Mouse (Mus musculus): ENCODE measurements around the gene Rce1. TPM values are rescaled to one million over a fixed set of nuclear protein-coding genes. Genes with fewer than 3 reads are reported as not detected.
"Not testable (repeated sequence)": the region's sequence is repeated elsewhere in the genome, so short reads cannot be mapped to it uniquely, and the experiment has no call there.

Gene Rce1
- polyA plus RNA-seq, 1 experiment from 2014 or later: 66.8 TPM

DNA sequence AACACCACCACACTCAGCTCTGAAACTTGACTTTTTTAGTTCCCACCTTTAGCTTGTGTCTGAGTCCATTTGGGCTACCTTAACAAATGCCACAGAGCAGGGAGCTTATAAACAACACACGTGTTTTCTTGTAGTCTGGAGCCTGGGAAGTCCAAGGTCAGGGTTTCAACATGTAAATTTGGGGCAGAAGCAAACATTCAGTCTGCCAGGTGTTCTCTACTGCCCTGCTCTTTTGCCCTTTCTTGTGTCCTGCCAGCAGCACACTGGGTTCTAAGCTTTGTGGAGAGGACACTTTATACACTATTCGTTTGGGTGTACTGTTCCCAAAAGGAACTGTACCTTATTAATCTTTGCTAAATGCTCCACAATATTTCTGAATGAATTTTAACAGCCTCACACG lies 37.0 kb downstream of the Rce1 start:
- no peak for ATAC-seq (ENCODE audit: insufficient read depth, low FRiP score, low read depth)
- Histone ChIP-seq H3K9ac (no peak overlapping the region), H3K9me3 (no peaks in the 10 kb centered on the region), H3K4me1 (no peaks in the 10 kb centered on the region), H3K27me3 (replicated peaks) (no peaks in the 10 kb centered on the region), H3K4me3 (replicated peaks) (no peak overlapping the region), H3K36me3 (no peaks in the 10 kb centered on the region), H3K4me2 (no peak overlapping the region), H3K27ac (no peak overlapping the region)
- 63% methylated on average over 3 of the region's 3 CpGs for WGBS

DNA sequence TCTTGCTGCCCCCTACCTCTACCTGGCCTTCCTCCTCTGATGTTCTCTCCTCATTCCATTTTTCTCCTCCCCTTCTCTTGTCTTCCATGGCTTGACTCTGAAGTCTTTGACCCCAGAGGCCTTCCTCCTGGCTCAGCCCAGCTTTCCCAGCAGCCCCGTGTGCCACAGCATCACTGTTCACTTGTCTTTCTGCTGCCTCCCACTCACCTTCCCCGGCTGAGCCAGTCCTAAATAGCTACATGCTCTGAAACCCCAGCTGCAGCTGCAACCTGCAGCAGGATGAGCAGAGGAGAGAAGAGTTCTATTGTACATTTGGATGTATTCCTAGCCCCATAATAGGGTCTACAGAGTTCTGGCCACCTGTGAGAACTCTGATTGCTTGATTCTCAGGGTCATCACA lies 38.0 kb downstream of the Rce1 start:
- H3K4me3 ChIP-seq (replicated peaks): no peak overlapping the region
- 69% methylated on average over 2 of the region's 2 CpGs for WGBS
- H3K9me3 ChIP-seq: no peaks in the 10 kb centered on the region
- no peak for ATAC-seq (ENCODE audit: insufficient read depth, low FRiP score, low read depth)
- no peaks in the 10 kb centered on the region for H3K36me3 ChIP-seq
- no peak overlapping the region for H3K4me2 ChIP-seq
- H3K9ac ChIP-seq: no peak overlapping the region
- no peaks in the 10 kb centered on the region for H3K27me3 ChIP-seq (replicated peaks)
- no peak overlapping the region for H3K27ac ChIP-seq
- H3K4me1 ChIP-seq: no peaks in the 10 kb centered on the region

- not testable (repeated sequence) for H3K4me2 ChIP-seq; H3K4me1 ChIP-seq; H3K27me3 ChIP-seq (replicated peaks); H3K9me3 ChIP-seq; H3K9ac ChIP-seq; H3K4me3 ChIP-seq (replicated peaks); H3K27ac ChIP-seq; ATAC-seq (ENCODE audit: insufficient read depth, low FRiP score, low read depth); H3K36me3 ChIP-seq
Observed at GRCm38 (mm10) chr19:4586783-4587182, 38.7 kb downstream of the Rce1 start.

DNA sequence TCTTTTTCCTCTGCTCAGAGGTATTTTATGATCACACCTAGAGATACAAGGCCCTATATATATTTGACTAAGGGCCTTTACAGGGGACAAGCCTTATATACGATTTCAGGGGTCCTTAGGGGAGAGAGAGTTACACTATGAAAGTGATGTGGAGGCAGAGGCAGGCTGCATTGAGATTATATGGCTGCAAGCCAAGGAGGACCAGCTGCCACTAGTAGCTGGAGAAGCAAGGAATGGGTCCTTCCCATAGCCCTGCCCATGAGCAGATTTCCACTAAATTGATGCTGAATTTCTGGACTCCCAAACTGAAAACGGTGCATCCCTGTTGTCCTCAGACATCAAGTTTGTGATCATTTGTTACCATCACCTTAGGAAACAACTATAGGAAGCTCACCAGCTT lies 41.6 kb downstream of the Rce1 start:
- no peaks in the 10 kb centered on the region for H3K27me3 ChIP-seq (replicated peaks)
- no peaks in the 10 kb centered on the region for H3K4me1 ChIP-seq
- no peak for ATAC-seq (ENCODE audit: insufficient read depth, low FRiP score, low read depth)
- H3K4me3 ChIP-seq (replicated peaks): no peak overlapping the region
- no peak overlapping the region for H3K27ac ChIP-seq
- 54% methylated on average over 2 of the region's 2 CpGs for WGBS
- no peaks in the 10 kb centered on the region for H3K36me3 ChIP-seq
- H3K9me3 ChIP-seq: no peaks in the 10 kb centered on the region
- no peak overlapping the region for H3K4me2 ChIP-seq
- H3K9ac ChIP-seq: no peak overlapping the region

GRCm38 (mm10) chr19:4579296-4579695 lies 46.1 kb downstream of the Rce1 start:
- Histone ChIP-seq H3K36me3 (no peaks in the 10 kb centered on the region), H3K4me1 (no peaks in the 10 kb centered on the region), H3K4me3 (replicated peaks) (no peak overlapping the region), H3K27me3 (replicated peaks) (no peaks in the 10 kb centered on the region), H3K9ac (no peak overlapping the region), H3K9me3 (no peaks in the 10 kb centered on the region), H3K4me2 (no peak overlapping the region), H3K27ac (no peak overlapping the region)
- WGBS: 44% methylated on average over 5 of the region's 5 CpGs
- no peak for ATAC-seq (ENCODE audit: insufficient read depth, low FRiP score, low read depth)

DNA sequence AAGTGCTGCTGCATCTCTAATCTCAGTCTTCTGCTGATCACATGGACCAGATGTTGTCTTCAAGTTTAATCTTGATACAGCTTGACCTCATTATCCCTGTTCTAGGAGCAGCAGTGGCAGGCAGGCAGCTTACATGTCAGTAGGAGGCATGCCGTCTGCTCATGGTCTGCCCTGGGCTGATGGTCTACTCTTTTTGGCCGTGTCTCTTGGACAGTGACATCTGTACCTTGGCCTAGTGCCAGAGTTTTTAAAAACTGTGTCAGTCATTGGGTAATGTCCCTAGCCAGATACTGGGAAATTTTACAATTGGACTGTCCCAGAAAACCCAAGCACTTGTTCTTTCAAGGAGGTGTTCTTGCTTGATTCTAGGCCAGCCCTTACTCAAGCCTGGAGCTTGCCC lies 46.6 kb downstream of the Rce1 start:
- H3K27me3 ChIP-seq (replicated peaks): no peaks in the 10 kb centered on the region
- H3K4me1 ChIP-seq: no peaks in the 10 kb centered on the region
- ATAC-seq (ENCODE audit: insufficient read depth, low FRiP score, low read depth): no peak
- 62% methylated on average over 2 of the region's 2 CpGs for WGBS
- no peaks in the 10 kb centered on the region for H3K9me3 ChIP-seq
- H3K4me3 ChIP-seq (replicated peaks): no peak overlapping the region
- H3K36me3 ChIP-seq: no peaks in the 10 kb centered on the region
- no peak overlapping the region for H3K27ac ChIP-seq
- no peak overlapping the region for H3K4me2 ChIP-seq
- no peak overlapping the region for H3K9ac ChIP-seq

- no peak overlapping the region for H3K4me3 ChIP-seq (replicated peaks)
- no peaks in the 10 kb centered on the region for H3K36me3 ChIP-seq
- H3K4me1 ChIP-seq: no peaks in the 10 kb centered on the region
- WGBS: 80% methylated on average over 1 of the region's 1 CpGs
- no peak overlapping the region for H3K9ac ChIP-seq
- no peak overlapping the region for H3K4me2 ChIP-seq
- H3K27me3 ChIP-seq (replicated peaks): no peaks in the 10 kb centered on the region
- no peak for ATAC-seq (ENCODE audit: insufficient read depth, low FRiP score, low read depth)
- no peaks in the 10 kb centered on the region for H3K9me3 ChIP-seq
- H3K27ac ChIP-seq: no peak overlapping the region
Observed at GRCm38 (mm10) chr19:4573241-4573640, 52.2 kb downstream of the Rce1 start.

Small RNAs within 50 kb of the gene (microRNA-seq; reads per million reads assigned to microRNA genes)
- gene Mir6986: 0.97 reads per million

Other genes with a start within 250 kb of the Rce1 start
- 37.2 and 44.7 TPM in 2 replicates for gene Kdm2a, start 227.4 kb downstream of the Rce1 start, polyA plus RNA-seq (2015; fragmentation: Nextera tagmentation; extraction: Ambion mirVana)
- 24.1 and 32.0 TPM in 2 replicates for gene Rhod, start 186.2 kb downstream of the Rce1 start, polyA plus RNA-seq (2015; fragmentation: Nextera tagmentation; extraction: Ambion mirVana)
- 0.81 and 0.99 TPM in 2 replicates for gene Syt12, start 148.2 kb downstream of the Rce1 start, polyA plus RNA-seq (2015; fragmentation: Nextera tagmentation; extraction: Ambion mirVana)
- 1.2 and 1.3 TPM in 2 replicates for gene 2010003K11Rik, start 127.1 kb downstream of the Rce1 start, polyA plus RNA-seq (2015; fragmentation: Nextera tagmentation; extraction: Ambion mirVana)
- 18.0 and 19.1 TPM in 2 replicates for gene Pcx, start 115.2 kb downstream of the Rce1 start, polyA plus RNA-seq (2015; fragmentation: Nextera tagmentation; extraction: Ambion mirVana)
- gene Lrfn4, start 10.0 kb downstream of the Rce1 start, polyA plus RNA-seq (2015; fragmentation: Nextera tagmentation; extraction: Ambion mirVana): 5.7 and 6.1 TPM in 2 replicates
- gene Gm960, start 73.0 kb upstream of the Rce1 start, polyA plus RNA-seq (2015; fragmentation: Nextera tagmentation; extraction: Ambion mirVana): 2.3 and 3.6 TPM in 2 replicates
- gene Sptbn2, start 85.5 kb upstream of the Rce1 start, polyA plus RNA-seq (2015; fragmentation: Nextera tagmentation; extraction: Ambion mirVana): 2.8 and 2.9 TPM in 2 replicates
- 57.7 and 59.7 TPM in 2 replicates for gene Rbm4b, start 130.9 kb upstream of the Rce1 start, polyA plus RNA-seq (2015; fragmentation: Nextera tagmentation; extraction: Ambion mirVana)
- gene Rbm4, start 168.3 kb upstream of the Rce1 start, polyA plus RNA-seq (2015; fragmentation: Nextera tagmentation; extraction: Ambion mirVana): 50.1 and 52.2 TPM in 2 replicates
- gene Gm21992, start 186.0 kb upstream of the Rce1 start, polyA plus RNA-seq (2015; fragmentation: Nextera tagmentation; extraction: Ambion mirVana): 29.9 and 38.0 TPM in 2 replicates
- gene Rbm14, start 186.0 kb upstream of the Rce1 start, polyA plus RNA-seq (2015; fragmentation: Nextera tagmentation; extraction: Ambion mirVana): 70.3 and 75.2 TPM in 2 replicates
- gene Ccs, start 213.7 kb upstream of the Rce1 start, polyA plus RNA-seq (2015; fragmentation: Nextera tagmentation; extraction: Ambion mirVana): 51.1 and 54.1 TPM in 2 replicates
- gene Ccdc87, start 213.7 kb upstream of the Rce1 start, polyA plus RNA-seq (2015; fragmentation: Nextera tagmentation; extraction: Ambion mirVana): 0.12 TPM in 1 of 2 replicates, not detected in the other
- gene Ctsf, start 229.5 kb upstream of the Rce1 start, polyA plus RNA-seq (2015; fragmentation: Nextera tagmentation; extraction: Ambion mirVana): 24.9 and 34.0 TPM in 2 replicates

Measured in stomach, embryonic 15.5 days (tissue).